Mouse (Mus musculus): Measurements from ENCODE around the gene Pno1.

The Pno1 gene

DNA sequence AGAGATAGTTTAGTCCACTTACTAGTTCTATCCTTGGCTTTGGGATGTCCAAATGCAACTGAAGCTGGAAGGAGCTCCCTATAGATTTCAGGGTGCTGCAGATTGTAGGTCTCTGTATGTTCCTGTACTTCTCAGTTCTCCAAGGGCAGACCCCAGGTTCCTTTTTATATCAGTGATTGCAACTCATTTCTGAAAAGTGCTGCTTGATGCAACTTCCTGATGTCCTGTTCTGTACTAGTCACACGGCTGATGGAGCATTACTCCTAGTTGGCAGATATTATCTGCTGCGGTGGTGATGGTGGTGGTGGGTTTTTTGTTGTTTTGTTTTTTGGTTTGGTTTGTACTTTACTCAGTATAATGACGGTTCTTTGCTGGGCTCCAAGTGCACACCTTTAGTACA lies 30.6 kb downstream of the Pno1 start:
- no peak for DNase-seq (ENCODE audit: extremely low read depth, low read depth, low spot score)

DNA sequence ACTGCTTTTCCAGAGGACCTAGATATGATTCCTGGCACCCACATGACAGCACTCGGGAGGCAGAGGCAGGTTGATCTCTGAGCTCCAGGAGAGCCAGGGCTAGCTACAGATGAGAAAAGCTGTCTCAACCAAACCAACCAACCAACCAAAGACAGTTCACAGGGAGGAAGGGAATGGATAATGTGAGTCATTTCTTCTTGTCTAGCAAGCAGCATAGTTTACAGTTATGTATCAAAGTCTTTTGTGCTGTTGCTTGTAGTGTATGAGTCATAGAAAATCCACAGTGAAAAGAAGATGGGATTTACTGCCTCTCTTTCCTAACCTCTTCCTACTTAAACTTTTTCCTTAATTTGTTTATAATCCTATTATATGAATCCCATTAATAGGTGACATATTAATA lies 34.7 kb downstream of the Pno1 start:
- DNase-seq (ENCODE audit: extremely low read depth, low read depth, low spot score), result no peak

DNA sequence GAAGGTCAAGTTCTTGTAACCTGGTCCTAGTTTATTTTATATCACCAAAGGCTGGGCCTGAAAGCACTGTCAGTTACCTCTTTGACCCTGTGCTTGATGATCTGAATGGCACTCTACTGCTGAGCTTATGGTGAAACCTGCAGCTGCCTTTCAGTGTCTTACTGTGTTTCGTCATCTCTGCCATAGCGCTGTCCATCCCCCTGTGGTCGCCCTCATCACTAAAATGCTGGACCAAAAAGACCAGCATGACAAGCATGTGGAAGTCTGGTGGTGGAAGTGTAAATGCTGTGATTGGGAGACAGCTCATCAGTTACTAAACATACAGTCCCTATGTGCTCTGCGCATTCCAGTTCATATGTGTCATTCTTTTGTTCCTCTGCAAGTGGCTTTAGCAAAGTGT lies 39.1 kb downstream of the Pno1 start:
- no peak for DNase-seq (ENCODE audit: extremely low read depth, low read depth, low spot score)

DNA sequence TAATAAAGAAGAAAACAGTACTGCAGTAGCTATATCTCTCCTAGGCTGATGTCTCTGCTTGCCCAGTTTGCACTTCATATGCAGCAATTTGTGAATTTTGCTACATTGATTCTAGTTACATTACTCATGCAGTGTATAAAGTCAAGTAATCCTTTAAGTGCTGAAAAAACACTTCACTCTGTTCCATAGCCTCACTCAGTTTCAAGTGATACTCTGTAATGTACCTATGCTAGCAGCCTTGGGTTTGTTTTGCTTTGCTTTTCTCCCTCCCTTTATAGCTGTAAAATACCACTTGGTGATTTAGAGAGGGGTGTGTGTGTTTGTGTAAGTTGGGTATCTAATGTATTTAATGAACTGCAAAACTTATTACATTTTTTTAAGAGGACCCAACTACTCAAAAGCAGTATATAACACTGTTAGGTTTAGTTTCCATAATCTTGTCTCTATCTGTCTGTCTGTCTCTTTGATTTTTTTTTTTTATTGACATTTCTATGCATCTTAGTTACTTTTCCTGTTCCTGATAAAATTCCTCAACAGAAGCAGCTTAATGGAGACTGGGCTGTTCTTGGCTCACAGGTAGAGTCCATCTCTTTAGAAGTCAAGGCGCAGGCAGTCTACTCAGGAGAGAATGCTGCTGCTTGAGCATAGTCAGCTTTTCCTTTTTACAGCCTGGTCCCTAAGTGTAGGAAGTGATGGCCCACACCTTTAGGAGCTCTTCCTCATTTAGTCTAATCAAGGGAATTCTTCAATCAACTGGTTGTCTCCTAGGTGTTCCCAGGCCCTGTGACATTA lies 40.2 kb downstream of the Pno1 start:
- no peak for DNase-seq (ENCODE audit: extremely low read depth, low read depth, low spot score)

DNA sequence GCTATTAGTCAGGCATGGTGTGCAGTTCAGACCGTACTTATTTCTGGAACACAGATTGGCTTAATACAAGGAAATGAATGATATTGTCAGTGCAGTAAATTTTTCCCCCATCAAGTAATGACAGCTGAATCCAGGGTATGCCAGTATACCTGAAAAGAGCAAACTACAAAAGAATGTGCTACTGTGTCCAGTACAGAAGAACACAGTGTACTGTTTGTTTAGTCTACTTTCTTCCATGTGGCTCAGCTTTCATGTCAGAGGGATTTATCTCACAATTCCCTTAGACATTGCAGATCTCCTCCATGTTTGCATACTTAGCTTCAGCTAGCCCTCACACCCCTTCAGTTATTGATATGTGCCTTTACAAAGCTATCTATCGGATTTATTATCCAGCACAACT lies 42.1 kb downstream of the Pno1 start:
- no peak for DNase-seq (ENCODE audit: extremely low read depth, low read depth, low spot score)

DNA sequence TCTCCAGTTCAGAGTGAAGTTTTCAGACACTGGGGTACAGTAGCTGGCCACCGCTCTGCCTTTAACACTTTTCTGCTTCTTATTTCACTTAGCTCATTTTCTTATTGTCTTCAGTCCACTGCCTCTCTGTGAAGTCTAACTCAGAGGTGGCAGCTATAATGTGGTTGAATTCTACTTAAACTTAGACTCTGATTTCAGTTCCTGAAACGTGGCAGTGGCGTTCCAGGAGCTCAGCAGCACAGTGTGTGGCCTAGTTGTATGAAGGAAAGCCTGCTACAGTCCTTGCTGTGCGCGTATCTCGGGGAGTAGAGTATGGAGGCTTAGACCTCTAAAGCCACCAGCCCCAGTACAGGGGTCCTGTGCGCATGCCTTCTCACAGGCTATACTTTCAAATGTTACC lies 44.7 kb downstream of the Pno1 start:
- DNase-seq (ENCODE audit: extremely low read depth, low read depth, low spot score), result no peak

DNA sequence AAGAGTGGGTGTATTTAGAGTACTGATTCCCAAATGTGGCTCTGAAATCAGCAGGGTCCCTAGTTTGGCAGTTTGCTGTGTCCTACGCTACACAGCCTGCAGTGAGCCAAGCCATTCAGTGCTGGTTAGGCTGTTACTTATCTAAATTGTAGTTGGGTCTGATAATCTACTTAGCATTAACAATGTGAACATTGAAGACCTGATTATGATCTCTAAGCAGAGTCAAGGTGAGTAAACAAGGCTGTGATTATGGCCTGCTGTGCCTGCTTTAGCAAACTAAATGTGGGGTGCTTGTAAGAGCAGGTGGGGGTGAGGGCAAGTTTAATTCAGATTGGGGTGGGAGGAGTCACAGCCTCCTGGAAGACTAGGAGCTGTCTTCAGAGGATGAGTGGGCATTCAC lies 47.4 kb downstream of the Pno1 start:
- DNase-seq (ENCODE audit: extremely low read depth, low read depth, low spot score), result no peak

DNA sequence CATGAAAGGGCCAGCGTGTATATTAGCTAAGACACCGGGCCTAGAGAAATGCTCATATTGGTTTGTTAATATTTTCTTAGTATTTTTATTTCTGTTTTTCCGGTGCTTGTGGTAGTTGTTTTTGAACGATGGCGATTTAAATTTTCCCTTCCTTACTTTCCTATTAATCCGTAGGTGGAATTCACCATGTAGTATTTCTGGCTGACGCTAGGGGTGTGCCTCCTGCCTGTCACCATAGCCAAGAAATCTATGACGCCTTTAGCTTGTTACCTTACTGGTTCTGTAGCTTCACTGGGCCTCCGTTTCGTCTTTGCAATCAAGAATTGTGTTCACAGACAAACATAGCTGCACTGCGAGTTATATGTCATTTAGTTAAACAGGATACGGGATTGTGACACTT lies 51.1 kb downstream of the Pno1 start:
- DNase-seq (ENCODE audit: extremely low read depth, low read depth, low spot score), result peak; percentile 59

DNA sequence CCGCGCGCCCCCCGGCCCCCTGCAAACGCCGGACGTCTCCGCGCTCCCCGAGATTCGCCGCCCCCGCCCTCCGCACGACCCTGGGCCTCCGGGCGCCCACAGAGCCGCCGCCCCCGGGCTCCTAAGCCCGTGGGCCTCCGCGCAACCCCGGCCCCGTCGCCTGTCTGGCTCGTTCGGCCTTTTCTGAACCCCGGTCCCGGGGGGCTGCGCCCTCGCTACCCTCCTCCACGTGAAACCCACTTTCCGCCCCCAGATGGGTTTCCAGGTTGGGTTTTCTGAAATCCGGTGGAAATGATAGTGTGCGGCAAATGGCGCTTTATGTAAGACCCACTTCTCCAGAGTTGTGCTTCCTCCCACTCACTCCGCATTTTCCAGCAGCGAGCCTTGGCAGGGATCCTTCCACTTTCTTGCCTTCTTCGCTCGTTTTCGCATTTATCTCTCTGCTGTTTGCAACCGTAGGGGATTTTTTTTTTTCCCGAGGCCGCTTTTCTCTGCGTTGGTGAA lies 51.6 kb downstream of the Pno1 start:
- no peak for DNase-seq (ENCODE audit: extremely low read depth, low read depth, low spot score)

DNA sequence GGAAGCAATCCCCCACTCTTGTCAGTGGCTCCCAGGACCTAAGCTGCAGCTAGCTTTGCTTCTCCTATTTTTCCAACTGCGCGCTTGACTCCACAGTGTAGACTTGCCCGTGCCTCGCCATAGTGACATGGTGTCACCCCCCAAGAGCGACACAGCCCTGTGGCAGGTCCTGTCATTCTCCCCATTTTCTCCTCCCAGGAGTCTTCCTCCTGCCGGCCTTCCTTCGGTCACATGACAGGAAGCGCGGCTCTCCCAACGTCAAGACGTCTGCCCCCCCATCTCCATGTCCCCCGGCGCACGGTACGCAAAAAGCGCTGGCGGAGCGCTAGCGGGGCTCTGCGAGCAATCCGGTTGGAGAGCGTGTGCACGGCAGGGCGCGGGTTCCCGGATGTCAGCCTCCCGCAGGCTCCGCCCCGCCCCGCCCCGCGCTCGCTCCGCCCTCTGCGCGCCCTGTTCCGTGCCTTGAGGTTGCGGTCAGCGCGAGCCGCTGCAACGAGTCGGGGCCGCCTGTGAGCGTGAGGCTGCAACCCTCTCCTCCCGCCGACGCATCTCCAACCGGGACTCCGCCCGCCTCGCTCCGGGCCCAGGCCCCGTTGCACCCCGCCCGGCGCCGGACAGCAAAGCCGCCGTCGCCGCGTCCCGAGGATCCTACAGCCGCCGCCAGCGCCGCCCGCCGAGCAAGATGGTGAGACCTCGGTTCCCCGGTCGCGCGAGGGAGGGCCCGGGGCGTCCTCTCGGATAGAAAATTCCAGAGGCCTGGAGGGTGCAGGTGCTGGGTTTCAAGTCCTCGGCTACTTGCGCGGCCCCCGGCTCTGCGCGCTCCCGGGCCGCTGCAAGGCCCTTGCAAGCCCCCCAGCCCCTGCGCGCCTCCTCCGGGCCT lies 52.3 kb downstream of the Pno1 start, which contains the start of gene Ppp3r1:
Gene Ppp3r1 (plus strand): TSS at position 406 of the 880 bp plus-strand sequence.
- DNase-seq (ENCODE audit: extremely low read depth, low read depth, low spot score), result peak; percentile 36
